Mouse (Mus musculus) liver, adult 2 months (tissue): ENCODE measurements around the gene Wfikkn1. TPM values are rescaled to one million over a fixed set of nuclear protein-coding genes. Genes with fewer than 3 reads are reported as not detected.

Source experiments
- DNase-seq: peaks from one replicate; pipeline ENCODE4 v3.0.0-alpha.2; 2011; ENCODE audit warnings: low read depth, low spot score; ENCODE audit errors: extremely low read depth
- H3K27ac ChIP-seq: fragments of 200-500 bp; replicated peaks from 2 replicates; pipeline ENCODE4 v1.5.1; 2012; ENCODE audit warnings: low read depth, mild to moderate bottlenecking, control low read depth, inconsistent platforms, low read length; ENCODE audit not compliant: insufficient read depth
- H3K27me3 ChIP-seq: fragments of 200-500 bp; 2 replicates; pipeline ENCODE4 v1.6.1; 2012; ENCODE audit warnings: mild to moderate bottlenecking, moderate library complexity, low read length, inconsistent platforms; ENCODE audit not compliant: control insufficient read depth, insufficient read depth
- H3K36me3 ChIP-seq: fragments of 200-500 bp; 2 replicates; pipeline ENCODE4 v1.6.1; 2012; ENCODE audit warnings: low read length, inconsistent platforms; ENCODE audit not compliant: control insufficient read depth, insufficient read depth
- H3K4me1 ChIP-seq: fragments of 200-500 bp; 2 replicates; pipeline ENCODE4 v1.6.1; 2011; ENCODE audit warnings: low read length; ENCODE audit not compliant: control insufficient read depth, insufficient read depth
- H3K4me3 ChIP-seq: fragments of 200-500 bp; 2 replicates; pipeline ENCODE4 v1.5.1; 2011; ENCODE audit warnings: low read depth, mild to moderate bottlenecking, control low read depth, low read length, moderate library complexity; ENCODE audit not compliant: insufficient read depth
- H3K79me2 ChIP-seq: fragments of 200-500 bp; 2 replicates; pipeline ENCODE4 v1.6.1; 2012; ENCODE audit warnings: inconsistent platforms, mild to moderate bottlenecking, low read length, moderate library complexity; ENCODE audit not compliant: control insufficient read depth, insufficient read depth
- H3K9ac ChIP-seq: fragments of 200-500 bp; 2 replicates; pipeline ENCODE4 v1.6.1; 2012; ENCODE audit warnings: low read depth, mild to moderate bottlenecking, control low read depth, inconsistent platforms, low read length
- CTCF ChIP-seq: fragments of 200-500 bp; IDR thresholded peaks from 2 replicates; pipeline ENCODE4 v1.5.1; 2011; ENCODE audit warnings: low read depth, low read length, control low read depth
- POLR2A ChIP-seq: fragments of 200-500 bp; IDR thresholded peaks from 2 replicates; pipeline ENCODE4 v1.6.1; 2011; ENCODE audit warnings: low read length, control low read depth; ENCODE audit not compliant: insufficient read depth; ENCODE audit errors: extremely low read depth
- WGBS: fragments of 180-500 bp; shearing (Covaris S2); methylation state at CpG from one replicate; pipeline ENCODE4 v1.1.7; 2018; 5-methylcytosine and 5-hydroxymethylcytosine counted together
- polyA plus RNA-seq: library from polyadenylated mRNA; depleted of rRNA; stranded (reverse); fragments of >200 nt; gene quantifications from 2 replicates; pipeline ENCODE4 v1.2.3, GENCODE M21; 2012
- total RNA-seq: library from RNA; depleted of rRNA; stranded (reverse); fragments of >200 nt; gene quantifications from 2 replicates; pipeline ENCODE4 v1.2.3, GENCODE M21; 2014

The Wfikkn1 gene
- total and polyA plus RNA-seq, 2 experiments = 0.09 to 0.92 TPM

GRCm38 (mm10) chr17:25837076-25837410 lies 43.6 kb downstream of the Wfikkn1 start, which contains the start of gene Rhbdl1:
Rhbdl1 (minus strand) TSS chr17:25837295.
- Histone ChIP-seq H3K9ac (peak within 1 kb of the TSS; percentile 61), H3K79me2 (peaks cover 12% of the 10 kb centered on the region), H3K4me3 (peak within 1 kb of the TSS; percentile 40; the same call in 1 of the 2 replicates), H3K27ac (peak within 1 kb of the TSS; percentile 33), H3K36me3 (0 out of 2 replicates have a peak, but pooled peaks cover 2% of the 10 kb centered on the region), H3K4me1 (peaks cover 50% of the 10 kb centered on the region), H3K27me3 (no peaks in the 10 kb centered on the region)
- 19% methylated on average over 29 of the region's 29 CpGs for WGBS
- TF ChIP-seq POLR2A (0 out of 2 replicates have a peak, but pooled peaks have one; percentile 24), CTCF (no peak)
- DNase-seq = peak; percentile 53

GRCm38 (mm10) chr17:25836397-25837075 lies 44.1 kb downstream of the Wfikkn1 start:
- DNase-seq = peak; percentile 70
- peak overlapping the region; percentile 40; the same call in 1 of the 2 replicates for H3K4me3 ChIP-seq
- peaks cover 16% of the 10 kb centered on the region for H3K79me2 ChIP-seq
- WGBS = 21% methylated on average over 23 of the region's 23 CpGs
- TF ChIP-seq CTCF = no peak
- TF ChIP-seq POLR2A = no peak
- no peaks in the 10 kb centered on the region for H3K36me3 ChIP-seq
- peak overlapping the region; percentile 61 for H3K9ac ChIP-seq
- peak overlapping the region; percentile 33 for H3K27ac ChIP-seq
- H3K4me1 ChIP-seq = peaks cover 55% of the 10 kb centered on the region
- H3K27me3 ChIP-seq = no peaks in the 10 kb centered on the region

GRCm38 (mm10) chr17:25835816-25836215 lies 44.8 kb downstream of the Wfikkn1 start:
- Histone ChIP-seq H3K79me2 (peaks cover 22% of the 10 kb centered on the region), H3K36me3 (no peaks in the 10 kb centered on the region)
- DNase-seq = no peak

GRCm38 (mm10) chr17:25835301-25835700 lies 45.4 kb downstream of the Wfikkn1 start:
- H3K4me1 ChIP-seq = peaks cover 65% of the 10 kb centered on the region
- 0 out of 2 replicates have a peak, but pooled peaks cover 2% of the 10 kb centered on the region for H3K36me3 ChIP-seq
- H3K27me3 ChIP-seq = no peaks in the 10 kb centered on the region
- H3K27ac ChIP-seq = no peak overlapping the region
- 78% methylated on average over 7 of the region's 7 CpGs for WGBS
- TF ChIP-seq CTCF (no peak), POLR2A (0 out of 2 replicates have a peak, but pooled peaks have one; percentile 12)
- no peak for DNase-seq
- H3K4me3 ChIP-seq = peak overlapping the region; percentile 5; the same call in 1 of the 2 replicates
- peaks cover 26% of the 10 kb centered on the region for H3K79me2 ChIP-seq
- peak overlapping the region; percentile 64; the same call in 1 of the 2 replicates for H3K9ac ChIP-seq

More at GRCm38 (mm10) chr17:25835816-25836215, 44.8 kb downstream of the Wfikkn1 start:
- Histone ChIP-seq H3K9ac (peak overlapping the region; percentile 61), H3K27me3 (no peaks in the 10 kb centered on the region), H3K4me3 (peak overlapping the region; percentile 7; the same call in 1 of the 2 replicates), H3K27ac (peak overlapping the region; percentile 33), H3K4me1 (peaks cover 61% of the 10 kb centered on the region)
- TF ChIP-seq POLR2A (no peak), CTCF (no peak)
- 78% methylated on average over 16 of the region's 16 CpGs for WGBS

GRCm38 (mm10) chr17:25834595-25835222 lies 45.9 kb downstream of the Wfikkn1 start:
- Histone ChIP-seq H3K27me3 (no peaks in the 10 kb centered on the region), H3K4me1 (peaks cover 62% of the 10 kb centered on the region), H3K79me2 (peaks cover 26% of the 10 kb centered on the region), H3K9ac (peak overlapping the region; percentile 64), H3K27ac (peak overlapping the region; percentile 97), H3K4me3 (peak overlapping the region; percentile 75), H3K36me3 (0 out of 2 replicates have a peak, but pooled peaks cover 4% of the 10 kb centered on the region)
- TF ChIP-seq CTCF = no peak
- TF ChIP-seq POLR2A = no peak
- no peak for DNase-seq
- WGBS = 52% methylated on average over 12 of the region's 12 CpGs
